Mouse (Mus musculus): ENCODE measurements at regions not wholly inside any gene's neighbourhood (a gene's known extent, or its start where the extent isn't known, plus 50 kb on each side); places are given as distances from the start of the nearest gene placed in this dataset.
"Not testable (repeated sequence)": the region's sequence is repeated elsewhere in the genome, so short reads cannot be mapped to it uniquely, and the experiment has no call there.

DNA sequence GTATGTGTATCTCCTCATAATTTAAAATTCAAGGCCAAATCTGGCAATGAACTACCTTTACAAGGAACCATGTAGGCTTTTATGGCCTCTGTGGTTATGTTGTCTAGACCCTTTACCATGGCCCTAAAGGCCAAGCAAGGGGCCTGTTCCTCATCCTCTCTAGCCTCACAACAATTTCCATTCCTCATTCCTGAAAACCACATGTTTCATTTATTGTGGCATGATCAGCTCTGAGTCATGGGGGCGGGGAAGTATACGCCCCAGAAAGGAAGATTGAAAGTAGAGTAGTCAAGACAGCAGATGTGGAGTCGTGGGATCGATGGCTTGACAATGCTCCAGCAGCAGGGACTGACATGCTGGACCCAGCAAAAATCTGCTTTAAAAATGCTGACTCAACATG is 326.8 kb upstream of the Rnf219 start:
- no peak for DNase-seq (ENCODE audit: low spot score in 2 of 2)

DNA sequence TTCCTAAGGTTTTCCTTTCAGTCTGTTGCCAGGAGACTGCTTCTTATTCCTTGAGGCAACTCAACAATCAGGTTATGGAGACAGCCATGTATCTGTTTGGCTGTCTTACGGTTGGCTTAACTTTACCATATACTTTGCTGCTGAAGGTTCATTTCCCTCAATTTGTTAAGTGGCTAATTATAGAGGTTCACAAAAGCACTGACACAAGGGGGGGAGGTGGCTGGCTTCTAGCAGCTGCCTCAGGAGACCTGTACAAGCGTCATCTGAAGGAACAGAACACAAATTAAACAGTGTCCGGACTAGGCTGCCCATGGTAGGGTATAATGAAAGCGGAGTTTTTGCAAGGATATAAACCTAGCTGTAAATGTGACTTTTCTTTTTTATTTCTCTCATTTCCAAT is 305.0 kb upstream of the Rnf219 start:
- no peak for DNase-seq (ENCODE audit: low spot score in 2 of 2)

DNA sequence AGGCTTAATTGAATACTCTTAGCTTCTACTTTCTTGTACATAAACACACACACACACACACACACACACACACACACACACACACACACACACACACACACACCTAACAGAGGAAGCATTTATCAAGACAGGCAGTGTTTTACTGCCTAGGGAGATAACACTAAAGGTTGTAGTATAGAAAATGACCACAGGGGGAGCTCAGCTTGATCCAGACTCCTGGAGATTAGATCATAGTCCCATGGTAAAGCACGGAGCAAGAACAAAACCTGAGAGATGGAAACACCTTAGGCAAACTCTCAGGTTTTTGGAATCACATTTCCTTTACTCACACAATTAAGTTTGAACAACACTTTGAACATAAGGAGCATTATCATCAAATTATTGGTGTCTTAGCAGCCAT is 302.5 kb upstream of the Rnf219 start:
- DNase-seq (ENCODE audit: low spot score in 2 of 2) = no peak

DNA sequence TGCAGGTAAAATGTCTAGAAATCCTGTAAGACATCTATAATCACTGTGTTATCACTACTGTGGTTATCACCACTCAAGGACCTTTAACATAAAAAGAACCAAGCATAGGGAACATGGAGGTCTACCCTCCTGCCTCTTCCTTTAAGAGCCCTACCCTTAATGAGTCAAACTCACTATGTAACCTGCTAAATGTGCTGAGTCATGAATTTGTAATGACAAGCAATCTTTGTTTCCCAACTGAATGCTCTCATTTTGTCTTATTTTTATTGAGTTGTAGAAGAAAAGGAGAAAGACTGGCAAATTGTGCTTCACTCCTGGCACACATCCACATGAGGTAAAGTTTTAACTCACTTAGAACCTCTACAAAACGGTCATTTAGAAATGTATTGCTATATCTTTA is 301.8 kb upstream of the Rnf219 start:
- no peak for DNase-seq (ENCODE audit: low spot score in 2 of 2)

DNA sequence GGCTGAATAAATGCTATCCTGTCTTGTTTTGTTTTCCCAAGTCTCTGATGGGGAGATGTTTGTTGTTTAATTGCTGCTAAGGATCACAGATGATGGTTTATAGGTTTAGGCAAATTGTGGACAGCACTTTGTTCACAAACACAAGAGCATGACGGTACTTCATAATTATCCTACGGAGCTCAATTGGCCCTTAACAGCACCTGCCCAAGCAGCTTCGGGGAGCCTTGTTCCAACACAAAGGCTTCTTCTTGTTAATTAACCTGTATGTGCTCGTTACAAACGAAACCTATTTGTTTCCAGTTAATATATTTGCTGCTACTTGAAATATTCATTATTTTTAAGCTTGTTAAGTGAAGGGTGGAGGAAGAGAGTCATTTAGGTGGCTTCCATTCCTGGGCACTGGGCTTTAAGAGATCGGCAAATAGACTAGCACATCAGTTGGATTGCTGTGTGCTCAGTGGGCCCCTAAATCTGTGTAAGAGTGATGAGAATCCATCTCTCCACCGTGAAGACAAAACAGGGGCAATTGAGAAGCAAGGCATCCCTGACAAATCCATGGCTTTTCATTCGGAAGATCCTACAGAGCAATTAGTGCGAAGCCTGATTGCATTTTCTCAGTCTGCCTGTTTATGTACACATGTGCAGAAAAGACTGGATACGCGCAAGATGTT is 299.6 kb upstream of the Rnf219 start:
- DNase-seq (ENCODE audit: low spot score in 2 of 2) = no peak

DNA sequence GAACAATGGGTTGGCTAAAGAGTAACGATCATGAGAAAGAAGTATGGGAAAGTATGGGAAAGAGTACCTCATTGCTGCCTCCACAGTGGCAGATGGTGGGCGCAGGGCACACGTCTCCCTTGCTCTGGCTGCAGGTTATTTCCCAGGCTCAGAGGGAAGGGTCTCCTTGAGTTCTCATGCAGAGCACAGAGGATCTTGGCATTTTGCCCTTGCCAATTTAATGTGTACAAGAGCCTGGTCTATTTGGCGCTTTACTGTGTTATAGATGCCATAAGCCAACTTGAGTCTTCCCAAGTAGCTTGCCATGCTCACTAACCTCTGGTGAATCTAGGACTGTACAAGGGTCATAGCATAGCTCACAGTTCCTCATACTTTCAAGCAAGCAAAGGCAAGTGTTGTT is 296.7 kb upstream of the Rnf219 start:
- DNase-seq (ENCODE audit: low spot score in 2 of 2) = no peak

DNA sequence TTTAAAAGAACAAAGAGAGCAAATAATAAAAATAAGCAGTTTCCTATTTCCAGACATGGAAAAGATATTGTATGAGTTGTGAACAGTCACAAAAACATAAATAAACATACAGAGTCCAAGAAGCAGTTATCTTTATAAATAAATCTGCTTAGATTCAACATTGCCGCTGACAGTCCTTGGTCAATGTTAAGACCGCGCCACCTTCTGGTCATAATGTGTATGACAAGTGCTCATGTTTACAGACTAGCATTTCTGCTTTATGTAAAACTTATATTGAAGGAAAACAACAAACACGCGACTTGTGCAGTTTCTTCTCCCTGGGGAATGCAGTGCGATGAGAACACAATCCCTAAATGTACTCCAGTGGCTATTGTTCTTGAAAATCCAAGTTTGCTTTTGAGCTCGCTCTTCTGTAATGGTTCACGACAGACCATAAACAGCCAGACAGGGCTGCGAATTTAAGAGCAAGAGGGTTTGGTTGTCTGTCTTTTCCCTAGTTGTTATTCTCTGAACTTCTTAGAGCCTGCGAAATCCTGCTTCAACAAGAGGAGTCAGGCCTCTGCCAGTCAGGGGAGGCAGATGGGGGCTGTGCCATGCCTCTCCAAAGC is 291.6 kb upstream of the Rnf219 start:
- peak; percentile 28 to 69 for DNase-seq (ENCODE audit: low spot score in 2 of 2)

DNA sequence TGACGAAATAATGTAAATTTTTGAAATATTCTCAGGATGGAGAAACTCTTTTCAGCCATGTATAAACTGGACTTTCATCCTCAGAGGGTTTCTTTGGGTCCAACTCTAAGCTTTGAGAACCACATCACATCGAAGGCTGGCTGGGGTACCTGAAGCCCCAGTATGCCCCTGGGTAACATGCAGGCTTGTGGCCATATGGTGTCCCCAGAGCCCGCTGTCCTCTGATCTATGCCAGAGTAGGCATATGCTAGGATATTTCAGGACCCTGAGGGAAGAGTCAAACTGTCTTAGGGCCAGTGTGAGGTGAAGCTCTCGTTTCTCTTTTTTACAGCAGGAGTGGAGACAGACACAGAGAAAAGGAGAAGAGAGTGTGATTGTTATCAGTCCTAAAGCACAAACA is 289.6 kb upstream of the Rnf219 start:
- no peak for DNase-seq (ENCODE audit: low spot score in 2 of 2)

DNA sequence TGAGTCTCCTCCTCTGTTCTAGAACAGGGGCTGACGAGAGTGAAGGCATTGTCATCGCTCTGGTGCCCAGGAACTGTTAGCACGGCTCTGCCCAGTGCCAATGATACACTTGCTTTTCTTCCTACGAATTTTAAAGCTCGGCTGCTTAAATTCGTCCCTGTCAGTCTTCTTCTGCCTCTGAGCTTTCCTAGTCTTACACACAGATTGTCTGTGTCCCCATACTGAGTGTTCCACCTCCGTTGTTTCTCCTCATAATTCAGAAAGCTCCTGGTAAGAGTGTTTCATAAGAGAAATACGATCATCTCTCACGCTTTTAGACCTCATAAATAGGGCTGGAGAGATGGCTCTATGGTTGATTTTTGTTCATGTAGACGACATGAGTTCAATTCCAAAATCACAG is 282.9 kb upstream of the Rnf219 start:
- DNase-seq (ENCODE audit: low spot score in 2 of 2) = no peak

DNA sequence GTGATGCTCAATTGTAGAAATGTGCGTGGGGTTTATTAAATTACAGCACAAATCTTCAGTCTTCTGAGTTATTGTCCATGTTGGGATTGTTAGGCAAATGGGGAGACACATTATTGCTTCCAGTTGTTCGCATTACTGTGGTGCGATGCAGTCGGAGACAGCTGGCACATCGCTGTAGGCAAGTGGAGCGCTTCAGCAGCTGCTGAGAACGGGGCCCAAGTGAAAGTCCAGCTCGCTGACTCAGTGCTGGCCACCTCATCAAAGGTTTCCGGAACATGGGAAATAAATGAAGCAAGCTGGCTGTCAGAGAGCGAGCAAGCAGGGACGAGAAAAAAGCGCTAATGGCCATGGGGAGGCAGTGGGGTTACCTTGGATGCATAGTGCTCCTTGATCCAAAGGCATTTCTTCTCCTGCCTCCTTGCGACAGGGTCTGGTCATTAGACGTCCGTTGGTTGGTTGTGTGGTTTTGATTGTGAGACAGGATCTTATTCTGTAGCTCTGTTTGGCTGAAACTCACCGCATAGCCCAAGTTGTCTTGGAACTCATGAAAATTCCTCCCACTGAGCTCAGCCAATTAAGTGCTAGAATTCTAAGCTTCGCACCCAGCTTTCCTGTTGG is 274.0 kb upstream of the Rnf219 start:
- peak in 1 of 2 experiments; percentile 38 for DNase-seq (ENCODE audit: low spot score in 2 of 2)

DNA sequence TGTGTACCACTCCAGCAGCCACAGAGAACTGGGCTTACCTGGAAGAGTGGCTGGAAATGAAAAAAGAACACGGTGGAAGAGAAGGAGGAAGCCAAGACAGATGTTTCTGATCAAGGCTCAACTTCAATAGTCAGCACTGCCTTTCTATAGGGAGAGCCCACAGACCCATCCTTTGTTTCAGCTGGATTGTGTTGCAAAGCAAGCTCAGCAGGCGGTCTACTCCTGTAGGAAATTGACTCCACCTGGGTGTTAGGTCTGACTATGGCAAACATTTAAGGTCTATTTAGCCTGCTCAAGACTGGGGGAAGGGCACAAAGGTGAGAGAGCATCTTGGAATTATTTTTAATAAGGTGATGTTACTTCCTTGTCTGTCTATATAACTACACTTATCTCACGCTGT is 266.9 kb upstream of the Rnf219 start:
- DNase-seq (ENCODE audit: low spot score in 2 of 2) = no peak

DNA sequence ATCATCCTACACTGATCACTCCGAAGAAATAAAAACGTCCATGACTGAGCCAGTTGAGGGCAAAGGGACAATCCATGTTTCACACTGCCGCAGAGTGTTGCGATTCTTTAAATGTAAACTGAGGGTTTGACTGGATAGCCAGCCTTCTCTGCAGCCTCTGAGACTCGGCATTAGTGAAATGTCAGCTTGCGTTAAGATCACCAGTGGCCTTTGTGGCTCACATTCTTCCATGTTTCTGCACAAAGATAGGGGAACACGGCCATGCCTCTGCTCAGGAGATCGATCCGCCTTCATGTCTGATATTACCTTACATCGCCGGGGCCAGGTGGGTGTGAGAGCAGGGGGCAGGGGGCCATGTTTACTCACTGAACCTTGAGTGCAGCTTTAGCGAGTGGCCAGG is 262.6 kb upstream of the Rnf219 start:
- no peak for DNase-seq (ENCODE audit: low spot score in 2 of 2)

DNA sequence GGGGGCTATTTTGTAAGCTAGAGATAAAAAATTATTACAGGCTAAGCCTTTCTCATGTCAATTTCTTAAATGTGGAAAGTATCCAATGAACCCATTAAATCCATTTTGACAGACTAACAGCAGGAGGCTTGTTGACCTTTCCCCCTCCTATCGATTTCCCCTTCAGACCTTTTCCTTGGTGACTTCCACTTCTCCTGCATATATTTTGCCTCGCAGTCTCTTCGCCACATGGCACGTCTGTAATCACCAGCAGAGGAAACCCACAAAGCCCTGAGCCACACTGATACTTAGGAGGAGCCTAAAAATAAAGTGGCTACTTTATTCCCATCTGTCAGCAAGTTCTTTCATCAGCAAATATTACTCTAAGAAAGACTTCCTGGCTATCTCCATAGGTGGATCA is 247.5 kb upstream of the Rnf219 start:
- no peak for DNase-seq (ENCODE audit: low spot score in 2 of 2)

DNA sequence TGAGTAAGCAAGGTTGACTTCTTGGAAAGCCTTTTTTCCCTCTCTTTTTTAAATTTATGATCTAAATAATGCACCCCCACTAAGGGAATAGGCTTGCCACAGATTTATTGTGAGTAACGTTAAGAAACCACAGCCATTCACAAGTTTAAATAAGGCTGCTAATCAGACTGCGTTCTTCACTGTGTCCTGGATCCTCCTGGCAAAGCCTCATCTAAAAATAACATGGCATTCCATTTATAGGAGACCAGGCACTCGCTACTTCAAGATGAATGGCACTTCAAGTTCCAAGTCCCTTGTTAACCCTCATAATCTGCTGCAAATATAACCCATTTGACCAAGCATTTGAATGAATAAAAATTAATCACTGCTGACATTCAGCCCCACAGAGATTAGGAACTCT is 211.8 kb upstream of the Rnf219 start:
- no peak for DNase-seq (ENCODE audit: low spot score in 2 of 2)

DNA sequence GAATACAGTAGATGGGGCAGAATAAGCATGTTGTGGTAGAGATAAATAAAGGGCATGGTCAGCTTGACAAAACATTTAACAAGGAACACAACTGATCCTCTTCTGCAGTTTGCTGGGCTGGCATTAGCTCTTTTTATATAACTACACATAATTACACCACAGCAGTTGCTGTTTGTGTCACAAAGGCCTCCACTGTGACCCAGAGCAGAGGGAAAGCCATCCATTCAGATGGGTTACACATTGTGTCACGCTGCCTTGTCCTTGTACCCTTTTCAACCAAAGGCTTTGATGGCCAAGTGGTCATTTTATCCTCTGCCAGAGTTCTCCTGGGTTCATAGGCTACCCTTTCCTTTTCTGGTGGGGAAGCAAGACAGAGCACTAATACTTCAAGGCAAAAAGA is 209.6 kb upstream of the Rnf219 start:
- DNase-seq (ENCODE audit: low spot score in 2 of 2) = no peak

DNA sequence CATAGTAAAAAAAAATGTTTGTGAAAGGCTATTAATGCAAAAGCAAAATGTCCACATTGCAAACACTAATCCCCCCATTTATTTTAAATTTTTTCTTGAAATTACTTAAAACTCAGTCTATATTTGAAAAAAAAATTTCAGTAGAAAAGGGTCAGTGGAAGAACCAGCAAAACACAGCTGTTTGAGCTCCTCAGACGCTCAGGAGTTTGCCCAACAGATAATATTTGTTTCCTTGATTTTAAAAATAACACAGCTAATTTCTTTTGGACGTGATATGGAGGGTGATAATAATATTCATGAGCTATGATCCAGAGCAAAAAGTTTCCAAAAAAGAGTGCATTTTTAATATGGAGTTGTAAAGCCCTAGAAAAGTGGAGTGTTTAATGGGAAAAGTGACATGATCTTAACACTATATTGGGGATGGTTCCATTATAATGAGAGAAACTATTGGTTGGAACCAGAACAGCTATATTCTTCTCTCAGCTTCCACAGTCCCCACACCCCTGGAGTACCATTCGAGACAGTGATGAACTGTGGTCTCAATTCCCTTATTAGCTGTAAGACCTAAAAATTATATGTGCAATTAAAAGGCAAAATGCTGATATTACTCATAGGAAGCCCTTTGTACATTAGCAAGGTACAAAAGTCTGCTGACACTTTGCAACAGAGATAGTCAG is 209.0 kb upstream of the Rnf219 start:
- no peak for DNase-seq (ENCODE audit: low spot score in 2 of 2)

DNA sequence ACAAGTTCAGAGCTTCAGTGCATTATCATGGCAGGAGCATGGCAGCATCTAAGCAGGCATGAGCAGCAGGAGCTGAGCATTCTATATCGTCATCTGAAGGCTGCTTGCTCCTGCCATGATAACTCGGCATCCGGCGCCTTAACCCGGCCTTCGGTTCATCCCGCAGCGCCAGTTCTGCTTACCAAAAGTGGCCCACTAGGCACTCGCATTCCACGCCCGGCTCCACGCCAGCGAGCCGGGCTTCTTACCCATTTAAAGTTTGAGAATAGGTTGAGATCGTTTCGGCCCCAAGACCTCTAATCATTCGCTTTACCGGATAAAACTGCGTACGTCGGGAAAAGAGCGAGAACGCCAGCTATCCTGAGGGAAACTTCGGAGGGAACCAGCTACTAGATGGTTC is 193.2 kb upstream of the Rnf219 start:
- not testable (repeated sequence) for DNase-seq (ENCODE audit: low spot score in 2 of 2)

DNA sequence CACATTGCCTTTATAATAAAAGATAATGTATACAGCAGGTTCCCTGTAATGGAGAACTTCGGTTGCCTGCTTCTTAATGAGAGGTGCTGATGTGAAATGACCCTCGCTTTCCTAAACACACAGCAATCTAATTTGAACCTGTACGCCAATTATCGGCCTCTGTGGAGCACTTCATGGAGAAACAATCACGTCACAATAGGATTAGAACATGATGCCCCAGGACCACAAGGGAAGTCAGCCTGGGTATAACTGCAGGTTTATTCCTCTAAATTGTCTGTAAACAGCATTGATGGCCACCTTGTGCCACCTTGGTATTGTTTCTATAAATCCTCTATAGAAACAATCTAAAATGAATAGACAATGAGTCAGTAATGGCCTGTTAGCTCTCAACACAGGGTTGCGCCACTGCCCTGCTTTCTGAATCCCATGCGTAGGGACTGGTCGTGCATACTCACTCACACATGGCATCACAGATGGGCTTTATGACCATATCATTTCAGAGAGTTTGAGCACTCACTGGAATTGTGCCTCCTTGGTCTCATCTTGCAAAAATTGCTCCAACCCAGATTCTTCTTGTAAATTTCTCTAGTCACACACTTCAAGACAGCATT is 179.9 kb upstream of the Rnf219 start:
- DNase-seq (ENCODE audit: low spot score in 2 of 2) = no peak

DNA sequence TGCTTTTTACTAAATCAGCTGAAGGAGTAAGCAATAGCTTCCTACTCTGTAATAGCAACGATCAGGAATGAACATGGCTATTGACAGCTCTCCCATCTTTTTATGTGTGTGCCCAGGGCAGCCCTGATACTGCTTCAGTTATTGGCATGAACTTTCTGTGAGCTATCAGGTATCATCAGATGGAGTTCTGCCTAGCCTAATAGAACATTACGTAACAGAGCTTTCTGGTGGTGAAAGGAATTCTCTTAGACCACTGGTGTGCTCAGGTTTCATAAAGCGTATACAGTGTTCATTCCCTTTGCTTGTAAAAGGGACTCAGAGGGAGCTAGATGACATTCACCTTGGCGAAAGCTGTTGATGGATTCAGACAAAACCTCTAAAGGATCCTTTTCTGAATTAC is 176.5 kb upstream of the Rnf219 start:
- DNase-seq (ENCODE audit: low spot score in 2 of 2) = no peak

DNA sequence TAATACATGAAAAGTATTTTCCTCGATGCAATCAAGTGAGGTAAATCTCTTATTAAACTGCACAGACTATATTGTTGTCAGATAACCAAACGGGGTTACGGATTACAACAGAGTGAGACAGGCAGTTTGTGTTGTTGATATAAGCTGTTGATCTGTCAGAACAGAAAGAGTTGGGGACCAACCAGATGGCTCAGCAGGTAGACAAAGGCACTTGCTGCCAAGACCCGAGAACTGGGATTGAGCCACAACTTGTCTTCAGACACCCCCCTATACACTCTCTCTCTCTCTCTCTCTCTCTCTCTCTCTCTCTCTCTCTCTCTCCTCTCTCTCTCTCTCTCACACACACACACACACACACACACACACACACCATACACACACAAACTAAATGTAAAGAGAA is 172.7 kb upstream of the Rnf219 start:
- no peak for DNase-seq (ENCODE audit: low spot score in 2 of 2)

DNA sequence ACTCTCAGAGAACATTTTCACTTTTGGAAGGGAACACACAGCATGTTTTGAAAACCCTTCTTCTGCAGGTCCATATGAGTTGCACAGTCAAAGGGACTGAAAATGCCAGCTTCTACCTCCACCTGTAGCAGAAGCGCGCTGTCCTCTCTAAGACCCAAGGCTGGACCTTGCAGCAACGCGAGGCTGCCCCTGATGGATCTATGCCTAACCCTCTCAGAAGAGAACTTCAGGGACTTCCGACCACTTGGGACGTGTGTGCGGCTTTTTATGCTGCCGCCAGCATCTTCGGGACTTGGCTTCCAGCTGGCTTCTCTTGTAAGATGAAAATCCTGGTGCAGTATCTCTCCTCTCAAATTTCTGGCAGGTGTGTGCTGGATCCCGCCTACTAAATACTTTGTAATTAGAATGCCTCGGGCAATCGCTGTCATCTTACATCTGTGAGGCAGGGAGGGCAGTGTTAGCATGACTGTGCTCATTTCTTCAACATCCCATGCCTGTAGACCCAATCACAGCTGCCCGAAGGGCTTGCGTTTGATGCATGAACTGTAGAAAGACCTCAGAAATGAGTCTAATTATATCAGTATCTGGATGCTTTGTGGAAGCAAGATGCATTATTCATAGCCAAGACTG is 171.8 kb upstream of the Rnf219 start:
- no peak for DNase-seq (ENCODE audit: low spot score in 2 of 2)

DNA sequence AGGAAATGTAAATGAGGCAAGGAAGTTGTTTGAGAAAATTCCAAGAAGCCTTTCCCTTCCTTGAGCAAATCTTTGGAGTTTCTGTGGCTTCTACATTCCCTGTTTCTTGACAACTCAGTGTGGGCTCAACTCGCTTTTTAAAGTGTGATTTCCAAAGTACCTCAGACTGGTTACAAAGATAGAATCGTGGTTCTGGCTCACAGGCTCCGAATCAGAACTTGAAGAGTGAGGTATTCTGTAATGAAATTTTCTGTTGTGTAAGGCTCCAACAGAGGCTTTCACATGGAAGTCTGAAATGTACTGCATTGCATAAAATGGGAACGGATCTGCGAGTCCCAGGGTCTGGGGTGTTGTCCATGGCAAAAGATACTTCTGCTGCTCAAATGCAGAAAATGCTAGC is 170.2 kb upstream of the Rnf219 start:
- no peak for DNase-seq (ENCODE audit: low spot score in 2 of 2)
